8 mouse cellular contexts compared by ENCODE assay signal in genomic region chrX:74328725-74329161, GRCm38 (mm10). TPM values are rescaled to one million over a fixed set of nuclear protein-coding genes. Genes with fewer than 3 reads are reported as not detected.
DNase-seq lines count a peak whose midpoint lies in the region; ATAC-seq and TF ChIP-seq lines count a peak whose summit lies in the region.

Gene Plxna3, plus strand, starts transcription at chrX:74329066.

- H3K27ac ChIP-seq in intestine, postnatal 0 days (ENCODE audit: low read depth, low read length) = no peak within 1 kb of the TSS
- peak within 1 kb of the TSS; percentile 52; the same call in 1 of the 2 replicates for H3K27ac ChIP-seq in limb, embryonic 11.5 days (replicated peaks; ENCODE audit: low read depth, low read length)
- peak within 1 kb of the TSS; percentile 86 for H3K27ac ChIP-seq in midbrain, embryonic 13.5 days

- TF ChIP-seq CTCF in intestine, postnatal 0 days (IDR thresholded peaks at IDR 0.05; ENCODE audit: low read depth) = no peak

- H3K36me3 ChIP-seq in intestine, postnatal 0 days (ENCODE audit: control insufficient read depth, insufficient read depth) = no peaks in the 10 kb centered on the region
- H3K36me3 ChIP-seq in limb, embryonic 11.5 days (ENCODE audit: control insufficient read depth, insufficient read depth, low read length) = no peaks in the 10 kb centered on the region; the same call in 1 of the 2 replicates
- H3K36me3 ChIP-seq in midbrain, embryonic 13.5 days = peaks cover 18% of the 10 kb centered on the region

- H3K4me2 ChIP-seq in intestine, postnatal 0 days (replicated peaks; ENCODE audit: low read depth) = peak within 1 kb of the TSS; percentile 68
- peak within 1 kb of the TSS; percentile 58 for H3K4me2 ChIP-seq in limb, embryonic 11.5 days (ENCODE audit: low read depth, severe bottlenecking)
- H3K4me2 ChIP-seq in midbrain, embryonic 13.5 days (replicated peaks) = peak within 1 kb of the TSS; percentile 76

- H3K9me3 ChIP-seq in intestine, postnatal 0 days (ENCODE audit: control insufficient read depth) = no peaks in the 10 kb centered on the region
- no peaks in the 10 kb centered on the region for H3K9me3 ChIP-seq in limb, embryonic 11.5 days (ENCODE audit: control insufficient read depth, low read length)
- no peaks in the 10 kb centered on the region for H3K9me3 ChIP-seq in midbrain, embryonic 13.5 days

- WGBS in intestine, postnatal 0 days = 23% methylated on average over 30 of the region's 30 CpGs
- WGBS in limb, embryonic 11.5 days = 14% methylated on average over 18 of the region's 30 CpGs
- 24% methylated on average over 30 of the region's 30 CpGs for WGBS in midbrain, embryonic 13.5 days

- peak within 1 kb of the TSS; percentile 53 for H3K9ac ChIP-seq in intestine, postnatal 0 days (ENCODE audit: low read depth, low read length)
- H3K9ac ChIP-seq in limb, embryonic 11.5 days (ENCODE audit: low read length) = peak within 1 kb of the TSS; percentile 63
- H3K9ac ChIP-seq in midbrain, embryonic 13.5 days (replicated peaks) = peak within 1 kb of the TSS; percentile 78

- no peaks in the 10 kb centered on the region for H3K27me3 ChIP-seq in intestine, postnatal 0 days (replicated peaks; ENCODE audit: control insufficient read depth, insufficient read depth, low read length)
- no peaks in the 10 kb centered on the region for H3K27me3 ChIP-seq in limb, embryonic 11.5 days (ENCODE audit: control insufficient read depth, insufficient read depth, low read length)
- no peaks in the 10 kb centered on the region for H3K27me3 ChIP-seq in midbrain, embryonic 13.5 days

- H3K4me3 ChIP-seq in intestine, postnatal 0 days (ENCODE audit: low read depth, low read length) = peak within 1 kb of the TSS; percentile 42
- peak within 1 kb of the TSS; percentile 45 for H3K4me3 ChIP-seq in limb, embryonic 11.5 days (ENCODE audit: low read depth, low read length)
- H3K4me3 ChIP-seq in midbrain, embryonic 13.5 days (replicated peaks) = peak within 1 kb of the TSS; percentile 61

- DNase-seq in layer of hippocampus, adult 11-12 months (ENCODE audit: low spot score) = peak; percentile 54
- DNase-seq in layer of hippocampus, adult 9-10 months (ENCODE audit: low spot score) = no peak
- peak; percentile 74 for DNase-seq in embryo, embryonic 9.5 days (ENCODE audit: extremely low spot score)
- DNase-seq in gonadal fat pad, adult 2 months (ENCODE audit: low read depth) = no peak
- peak; percentile 80 for DNase-seq in limb, embryonic 11.5 days (ENCODE audit: low spot score)
- peak; percentile 45 to 59 for DNase-seq in spleen, adult 18-20 months

- no peaks in the 10 kb centered on the region for H3K4me1 ChIP-seq in intestine, postnatal 0 days (replicated peaks; ENCODE audit: control insufficient read depth, insufficient read depth, low read length)
- no peaks in the 10 kb centered on the region for H3K4me1 ChIP-seq in limb, embryonic 11.5 days (ENCODE audit: control insufficient read depth, insufficient read depth, low read length)
- peaks cover 40% of the 10 kb centered on the region for H3K4me1 ChIP-seq in midbrain, embryonic 13.5 days (replicated peaks)

- peak; percentile 94 for ATAC-seq in intestine, postnatal 0 days
- ATAC-seq in limb, embryonic 11.5 days (ENCODE audit: insufficient number of reproducible peaks, low FRiP score, low TSS enrichment, low read depth) = peak; percentile 91
- ATAC-seq in midbrain, embryonic 13.5 days = peak; percentile 96

RNA-seq across cellular contexts. Expression of gene Plxna3, which starts in this region (rescaled TPM):
- 24.7 and 30.8 TPM in 2 replicates for polyA plus RNA-seq in gonadal fat pad, adult 2 months (2012; rRNA removed)
- polyA plus RNA-seq in intestine, postnatal 0 days (2015; fragmentation: Nextera tagmentation; extraction: Ambion mirVana) = 0.93 and 1.3 TPM in 2 replicates
- polyA plus RNA-seq in limb, embryonic 11.5 days (2014; fragmentation: Nextera tagmentation; extraction: Ambion mirVana) = 10.5 and 12.9 TPM in 2 replicates
- polyA plus RNA-seq in midbrain, embryonic 13.5 days (2015; fragmentation: Nextera tagmentation; extraction: Ambion mirVana) = 58.2 and 62.0 TPM in 2 replicates

Comparison
In these comparisons a context has a peak if more than half of its experiments do, and no peak if none do; other contexts are left out.
1. DNase-seq: peak in layer of hippocampus, adult 11-12 months (single experiment), embryo, embryonic 9.5 days (single experiment), limb, embryonic 11.5 days (single experiment) and spleen, adult 18-20 months (2 of 2); none in layer of hippocampus, adult 9-10 months (single experiment) and gonadal fat pad, adult 2 months (single experiment).
2. Peak in every context shown above with its lines, with median percentiles within 50 percentile points of each other: ATAC-seq, H3K4me2 ChIP-seq, H3K4me3 ChIP-seq and H3K9ac ChIP-seq.